Mouse (Mus musculus): ENCODE results near the gene B4galt4. TPM values are rescaled to one million over a fixed set of nuclear protein-coding genes. Genes with fewer than 3 reads are reported as not detected.
"Not testable (repeated sequence)": the region's sequence is repeated elsewhere in the genome, so short reads cannot be mapped to it uniquely, and the experiment has no call there.

B4galt4 gene
- polyA plus RNA-seq, 1 experiment from 2014 or later: 21.2 TPM

DNA sequence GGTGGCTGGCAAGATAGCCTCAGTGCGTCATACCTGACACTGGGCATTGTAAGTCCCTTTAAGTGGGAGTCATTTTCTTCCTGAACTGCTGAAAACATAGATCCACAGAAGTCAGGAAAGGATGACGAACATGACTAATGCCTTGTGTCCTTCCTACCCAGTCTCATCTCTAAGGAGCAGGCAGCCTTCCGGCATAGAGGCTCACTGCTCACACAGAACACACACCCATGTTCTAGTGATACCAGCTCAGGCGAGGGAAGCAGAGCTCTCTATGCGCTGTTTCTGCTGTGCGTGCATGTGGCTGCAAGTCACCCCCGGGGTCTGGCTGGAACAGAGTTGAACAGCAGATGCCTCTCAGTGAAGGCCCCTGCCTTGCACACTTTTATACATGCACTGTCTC, 43.2 kb downstream of the B4galt4 start:
- H3K9me3 ChIP-seq (ENCODE audit: control insufficient read depth): no peaks in the 10 kb centered on the region
- H3K4me3 ChIP-seq (ENCODE audit: low read depth, low read length): no peak overlapping the region
- H3K4me2 ChIP-seq (replicated peaks; ENCODE audit: low read depth): no peak overlapping the region
- H3K4me1 ChIP-seq (replicated peaks; ENCODE audit: control insufficient read depth, insufficient read depth, low read length): no peaks in the 10 kb centered on the region; the same call in 1 of the 2 replicates
- TF ChIP-seq CTCF (IDR thresholded peaks at IDR 0.05; ENCODE audit: low read depth): no peak
- H3K27me3 ChIP-seq (replicated peaks; ENCODE audit: control insufficient read depth, insufficient read depth, low read length): 0 out of 2 replicates have a peak, but pooled peaks cover 2% of the 10 kb centered on the region
- 78% methylated on average over 7 of the region's 7 CpGs for WGBS
- H3K27ac ChIP-seq (ENCODE audit: low read depth, low read length): no peak overlapping the region
- no peaks in the 10 kb centered on the region for H3K36me3 ChIP-seq (ENCODE audit: control insufficient read depth, insufficient read depth)
- no peak overlapping the region for H3K9ac ChIP-seq (ENCODE audit: low read depth, low read length)
- ATAC-seq: no peak

DNA sequence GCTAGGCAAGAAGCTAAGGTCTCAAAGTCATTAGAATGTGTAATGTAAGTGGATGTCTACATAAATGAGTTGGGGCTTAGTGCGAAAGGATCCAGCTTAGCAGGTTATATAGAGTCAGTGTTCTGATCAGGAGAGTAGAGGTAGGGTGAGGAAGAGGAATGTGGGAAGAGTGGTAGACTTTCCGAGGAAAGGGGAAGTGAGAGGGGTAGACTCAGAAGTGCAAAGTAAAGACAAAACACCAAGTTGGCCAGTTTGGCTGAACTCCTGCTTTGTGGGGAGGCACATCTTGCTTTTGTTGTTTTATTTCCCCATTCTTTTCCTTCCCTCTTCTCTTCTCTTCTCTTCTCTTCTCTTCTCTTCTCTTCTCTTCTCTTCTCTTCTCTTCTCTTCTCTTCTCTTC, 47.0 kb downstream of the B4galt4 start:
- no peak for ATAC-seq
- H3K36me3 ChIP-seq (ENCODE audit: control insufficient read depth, insufficient read depth): no peaks in the 10 kb centered on the region
- H3K9ac ChIP-seq (ENCODE audit: low read depth, low read length): no peak overlapping the region
- H3K9me3 ChIP-seq (ENCODE audit: control insufficient read depth): no peaks in the 10 kb centered on the region
- no peak for TF ChIP-seq CTCF (IDR thresholded peaks at IDR 0.05; ENCODE audit: low read depth)
- H3K27ac ChIP-seq (ENCODE audit: low read depth, low read length): no peak overlapping the region
- no peak overlapping the region for H3K4me2 ChIP-seq (replicated peaks; ENCODE audit: low read depth)
- no peaks in the 10 kb centered on the region for H3K4me1 ChIP-seq (replicated peaks; ENCODE audit: control insufficient read depth, insufficient read depth, low read length)
- H3K27me3 ChIP-seq (replicated peaks; ENCODE audit: control insufficient read depth, insufficient read depth, low read length): 0 out of 2 replicates have a peak, but pooled peaks cover 2% of the 10 kb centered on the region
- WGBS: 86% methylated on average over 2 of the region's 2 CpGs
- H3K4me3 ChIP-seq (ENCODE audit: low read depth, low read length): no peak overlapping the region

DNA sequence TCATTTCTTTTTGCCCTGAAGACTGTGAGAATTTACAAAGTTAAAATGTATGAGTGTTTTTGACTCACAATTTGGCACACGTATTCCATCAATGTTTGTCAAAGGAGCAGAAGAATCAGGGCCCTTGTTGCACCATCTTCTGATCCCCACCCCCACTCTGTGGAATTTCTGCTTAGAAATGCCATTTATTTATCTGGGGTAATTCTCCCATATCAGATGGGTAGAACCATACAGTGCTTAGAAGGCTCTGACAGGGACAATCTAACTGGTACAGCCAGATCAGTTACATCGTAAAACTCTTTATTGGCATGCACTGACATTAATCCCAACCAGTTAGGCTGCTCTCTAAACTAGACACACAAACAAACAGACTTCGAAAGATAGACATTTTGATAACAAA, 47.9 kb downstream of the B4galt4 start:
- H3K27me3 ChIP-seq (replicated peaks; ENCODE audit: control insufficient read depth, insufficient read depth, low read length): no peaks in the 10 kb centered on the region
- no peak for TF ChIP-seq CTCF (IDR thresholded peaks at IDR 0.05; ENCODE audit: low read depth)
- H3K9ac ChIP-seq (ENCODE audit: low read depth, low read length): no peak overlapping the region
- H3K27ac ChIP-seq (ENCODE audit: low read depth, low read length): no peak overlapping the region
- WGBS: 40% methylated on average over 3 of the region's 3 CpGs
- ATAC-seq: no peak
- H3K36me3 ChIP-seq (ENCODE audit: control insufficient read depth, insufficient read depth): no peaks in the 10 kb centered on the region
- H3K4me3 ChIP-seq (ENCODE audit: low read depth, low read length): no peak overlapping the region
- no peaks in the 10 kb centered on the region for H3K4me1 ChIP-seq (replicated peaks; ENCODE audit: control insufficient read depth, insufficient read depth, low read length)
- no peaks in the 10 kb centered on the region for H3K9me3 ChIP-seq (ENCODE audit: control insufficient read depth)
- H3K4me2 ChIP-seq (replicated peaks; ENCODE audit: low read depth): no peak overlapping the region

DNA sequence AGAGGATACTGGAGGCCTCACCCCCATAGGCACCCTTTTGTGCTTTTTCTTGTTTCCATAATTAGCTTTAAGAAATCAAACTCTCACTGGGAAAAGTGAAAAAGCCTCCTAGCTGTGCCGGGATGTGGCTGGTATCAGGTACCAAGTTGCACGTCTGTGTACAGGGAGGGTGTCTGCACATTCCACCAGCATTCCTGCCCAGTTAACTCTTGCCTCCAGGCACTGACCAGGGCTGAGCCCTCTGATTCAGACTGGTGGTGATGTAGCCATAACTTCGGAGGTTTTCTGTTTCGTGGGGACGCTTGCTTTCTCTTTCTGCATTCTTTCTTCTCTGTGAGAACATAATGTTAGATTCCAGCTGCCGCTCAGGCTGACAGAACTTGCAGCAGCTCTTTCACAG, 51.1 kb downstream of the B4galt4 start:
- Histone ChIP-seq H3K27ac (ENCODE audit: low read depth, low read length) (no peak overlapping the region), H3K4me3 (ENCODE audit: low read depth, low read length) (no peak overlapping the region), H3K4me2 (replicated peaks; ENCODE audit: low read depth) (no peak overlapping the region), H3K4me1 (replicated peaks; ENCODE audit: control insufficient read depth, insufficient read depth, low read length) (no peaks in the 10 kb centered on the region), H3K9me3 (ENCODE audit: control insufficient read depth) (no peaks in the 10 kb centered on the region), H3K36me3 (ENCODE audit: control insufficient read depth, insufficient read depth) (no peaks in the 10 kb centered on the region), H3K9ac (ENCODE audit: low read depth, low read length) (no peak overlapping the region), H3K27me3 (replicated peaks; ENCODE audit: control insufficient read depth, insufficient read depth, low read length) (no peaks in the 10 kb centered on the region)
- 65% methylated on average over 6 of the region's 6 CpGs for WGBS
- no peak for ATAC-seq
- no peak for TF ChIP-seq CTCF (IDR thresholded peaks at IDR 0.05; ENCODE audit: low read depth)

DNA sequence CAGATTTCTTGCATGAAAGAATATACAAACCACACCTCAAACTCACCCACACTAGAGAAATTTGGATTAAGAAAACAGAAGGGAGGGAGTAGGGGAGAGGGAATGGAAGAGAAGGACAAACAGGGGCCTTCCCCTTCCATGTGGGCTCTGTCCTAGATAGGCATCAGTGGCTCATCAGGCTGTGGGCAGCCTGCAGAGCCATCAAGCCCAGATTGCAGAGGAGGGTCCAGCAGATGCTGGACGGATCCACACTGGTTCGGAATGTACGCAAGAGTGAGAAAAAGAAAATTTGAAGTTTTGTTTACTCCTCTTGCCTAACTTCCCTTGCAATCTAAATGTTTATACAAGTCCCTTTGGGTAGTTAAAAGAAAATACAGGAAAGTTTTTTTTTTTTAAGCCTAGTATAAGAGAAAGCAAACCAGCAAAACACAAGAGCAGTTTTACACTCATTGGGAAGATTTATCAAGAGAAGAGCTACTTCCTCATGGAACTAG, 56.9 kb downstream of the B4galt4 start:
- TF ChIP-seq CTCF (IDR thresholded peaks at IDR 0.05; ENCODE audit: low read depth): no peak
- no peaks in the 10 kb centered on the region for H3K9me3 ChIP-seq (ENCODE audit: control insufficient read depth)
- ATAC-seq: no peak
- no peak overlapping the region for H3K9ac ChIP-seq (ENCODE audit: low read depth, low read length)
- H3K4me1 ChIP-seq (replicated peaks; ENCODE audit: control insufficient read depth, insufficient read depth, low read length): no peaks in the 10 kb centered on the region
- no peak overlapping the region for H3K4me2 ChIP-seq (replicated peaks; ENCODE audit: low read depth)
- H3K27ac ChIP-seq (ENCODE audit: low read depth, low read length): no peak overlapping the region
- H3K4me3 ChIP-seq (ENCODE audit: low read depth, low read length): no peak overlapping the region
- WGBS: 53% methylated on average over 3 of the region's 3 CpGs
- no peaks in the 10 kb centered on the region for H3K36me3 ChIP-seq (ENCODE audit: control insufficient read depth, insufficient read depth)
- H3K27me3 ChIP-seq (replicated peaks; ENCODE audit: control insufficient read depth, insufficient read depth, low read length): no peaks in the 10 kb centered on the region

DNA sequence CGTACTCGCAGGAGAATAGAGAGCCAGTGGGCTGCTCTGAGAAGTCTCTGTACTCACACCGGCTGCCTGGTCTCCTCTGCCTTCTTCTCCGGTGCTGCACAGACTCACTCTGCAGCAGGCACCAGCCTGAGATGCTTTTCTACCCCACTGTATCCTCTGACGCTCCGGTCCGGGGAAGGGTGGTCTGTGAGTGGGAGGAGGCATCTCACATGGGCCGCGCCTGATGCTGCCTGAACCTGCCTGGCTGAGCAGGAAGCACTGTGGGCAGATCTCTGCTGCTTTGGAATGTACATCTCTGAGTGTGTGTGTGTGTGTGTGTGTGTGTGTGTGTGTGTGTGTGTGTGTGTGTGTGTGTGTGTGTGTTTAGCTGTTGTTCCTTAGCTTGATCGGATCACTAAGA, 58.0 kb downstream of the B4galt4 start, which contains the start of gene Upk1b:
Upk1b (minus strand) TSS at position 238 of the 400 bp plus-strand sequence.
- Histone ChIP-seq H3K9me3 (ENCODE audit: control insufficient read depth) (no peaks in the 10 kb centered on the region), H3K36me3 (ENCODE audit: control insufficient read depth, insufficient read depth) (no peaks in the 10 kb centered on the region), H3K4me2 (replicated peaks; ENCODE audit: low read depth) (no peak within 1 kb of the TSS), H3K27ac (ENCODE audit: low read depth, low read length) (no peak within 1 kb of the TSS), H3K27me3 (replicated peaks; ENCODE audit: control insufficient read depth, insufficient read depth, low read length) (no peaks in the 10 kb centered on the region), H3K9ac (ENCODE audit: low read depth, low read length) (no peak within 1 kb of the TSS), H3K4me1 (replicated peaks; ENCODE audit: control insufficient read depth, insufficient read depth, low read length) (no peaks in the 10 kb centered on the region), H3K4me3 (ENCODE audit: low read depth, low read length) (no peak within 1 kb of the TSS)
- no peak for TF ChIP-seq CTCF (IDR thresholded peaks at IDR 0.05; ENCODE audit: low read depth)
- 25% methylated on average over 10 of the region's 10 CpGs for WGBS
- no peak for ATAC-seq

DNA sequence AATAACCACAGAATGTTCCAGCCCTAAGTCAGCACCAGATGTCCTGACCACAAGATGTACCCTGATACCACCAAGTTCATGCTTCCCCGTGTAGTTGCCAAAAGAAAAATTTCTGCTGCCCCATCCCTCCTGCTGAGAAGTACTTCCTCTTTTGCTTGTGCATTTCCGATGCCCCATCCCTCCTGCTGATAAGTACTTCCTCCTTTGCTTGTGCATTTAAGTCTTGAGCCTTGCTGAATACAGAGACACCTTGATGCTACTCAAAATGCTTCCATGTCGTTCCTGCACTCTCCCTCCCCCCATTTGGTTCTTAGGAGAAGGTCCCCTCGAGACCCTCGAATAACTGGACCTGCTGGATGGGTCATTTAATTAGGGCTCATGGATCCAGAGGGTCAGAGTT, 65.7 kb downstream of the B4galt4 start:
- H3K36me3 ChIP-seq (ENCODE audit: control insufficient read depth, insufficient read depth); H3K4me1 ChIP-seq (replicated peaks; ENCODE audit: control insufficient read depth, insufficient read depth, low read length); H3K9ac ChIP-seq (ENCODE audit: low read depth, low read length); H3K27me3 ChIP-seq (replicated peaks; ENCODE audit: control insufficient read depth, insufficient read depth, low read length); H3K9me3 ChIP-seq (ENCODE audit: control insufficient read depth); H3K4me2 ChIP-seq (replicated peaks; ENCODE audit: low read depth); H3K4me3 ChIP-seq (ENCODE audit: low read depth, low read length); H3K27ac ChIP-seq (ENCODE audit: low read depth, low read length); ATAC-seq: not testable (repeated sequence)
- 89% methylated on average over 5 of the region's 5 CpGs for WGBS
